Mouse (Mus musculus): ENCODE measurements at regions not wholly inside any gene's neighbourhood (a gene's known extent, or its start where the extent isn't known, plus 50 kb on each side); places are given as distances from the start of the nearest gene placed in this dataset.

GRCm38 (mm10) chr8:86318531-86318930 lies 262.0 kb downstream of the Abcc12 start:
- intact Hi-C loops (cut with DNase I): no loop called here
- DNase-seq (ENCODE audit: extremely low spot score in 1 of 2, low spot score in 2 of 2): no peak
- no peak overlapping the region for H3K27ac ChIP-seq

DNA sequence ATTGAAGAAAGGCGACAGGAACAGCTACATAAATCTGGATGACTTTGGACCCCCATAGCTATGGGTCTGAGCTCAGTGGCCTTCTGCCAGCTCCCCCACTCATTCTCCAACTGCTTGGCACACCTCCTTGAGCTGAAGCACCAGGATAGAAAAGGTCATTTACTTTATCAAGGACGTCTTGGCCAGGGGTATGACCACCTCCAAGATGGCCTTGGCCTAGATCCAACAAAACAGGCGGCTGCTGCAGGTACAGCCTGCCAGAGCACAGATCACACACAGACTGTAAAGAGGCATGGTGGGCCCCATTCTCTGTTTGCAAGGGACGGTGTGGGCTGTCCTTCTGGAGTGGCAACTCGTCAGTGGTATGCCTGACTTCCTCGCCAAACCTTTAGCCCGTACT lies 264.2 kb downstream of the Abcc12 start:
- no peak for DNase-seq (ENCODE audit: extremely low spot score in 1 of 2, low spot score in 2 of 2)
- Histone ChIP-seq H3K27ac (no peak overlapping the region), H3K4me3 (no peak overlapping the region)
- no peak for TF ChIP-seq CTCF (IDR thresholded peaks at IDR 0.05)
- intact Hi-C loops (cut with DNase I): no loop called here

More at GRCm38 (mm10) chr8:86318531-86318930, 262.0 kb downstream of the Abcc12 start:
- TF ChIP-seq CTCF (IDR thresholded peaks at IDR 0.05): no peak
- H3K4me3 ChIP-seq: no peak overlapping the region

DNA sequence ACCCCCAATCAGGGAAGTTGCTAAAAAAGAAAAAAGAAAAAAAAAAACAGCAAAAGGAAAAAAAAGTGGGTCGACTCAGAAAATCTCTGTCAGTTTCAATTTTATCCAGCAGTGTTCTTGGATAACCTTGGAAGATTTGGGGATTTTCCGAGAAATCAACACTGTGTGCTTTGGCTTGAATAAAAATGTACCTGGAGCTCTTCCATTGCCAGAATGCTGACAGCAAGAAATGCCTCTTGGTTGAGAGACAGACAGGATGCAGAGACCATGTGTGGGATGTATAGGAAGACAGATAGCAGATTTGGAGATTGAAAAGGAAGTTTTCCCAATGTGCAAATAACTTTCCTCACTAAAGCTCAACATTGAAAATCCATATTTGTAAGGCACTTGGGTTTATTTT lies 271.0 kb downstream of the Abcc12 start:
- TF ChIP-seq CTCF (IDR thresholded peaks at IDR 0.05): no peak
- no peak overlapping the region for H3K4me3 ChIP-seq
- DNase-seq (ENCODE audit: extremely low spot score in 1 of 2, low spot score in 2 of 2): no peak
- intact Hi-C loops (cut with DNase I): no loop called here
- no peak overlapping the region for H3K27ac ChIP-seq

- TF ChIP-seq CTCF (IDR thresholded peaks at IDR 0.05): no peak
Observed at GRCm38 (mm10) chr8:86307339-86307738, 273.1 kb downstream of the Abcc12 start.

DNA sequence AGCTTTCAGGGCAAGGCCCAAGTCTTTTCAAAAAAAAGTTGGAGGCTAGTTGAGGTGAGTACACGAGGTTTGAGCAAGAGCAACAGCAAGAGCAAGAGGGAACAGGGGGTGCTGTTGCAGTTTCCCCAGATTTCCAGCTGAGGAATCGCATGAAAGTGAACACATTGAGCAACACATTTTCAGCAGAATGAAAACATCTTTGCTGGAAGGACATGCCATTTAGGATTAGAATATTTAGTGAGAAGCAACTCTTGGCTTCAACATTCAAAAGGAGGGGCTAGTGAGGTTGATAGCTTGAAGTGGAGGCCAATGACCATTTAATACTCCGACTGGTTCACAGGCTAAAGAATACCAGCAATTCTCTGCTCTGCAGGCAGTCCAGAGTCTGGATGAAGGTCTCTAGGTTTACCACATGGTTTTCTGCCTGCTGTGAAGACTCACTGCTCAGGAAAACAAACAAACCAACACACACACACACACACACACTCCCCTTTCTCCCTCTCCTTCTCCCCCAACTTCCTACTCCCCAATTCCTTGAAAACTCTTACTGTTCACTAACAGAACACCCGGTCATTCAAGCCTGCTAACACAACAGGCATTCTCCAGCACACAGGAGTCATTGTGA lies 278.5 kb downstream of the Abcc12 start:
- intact Hi-C loops (cut with DNase I): no loop called here
- H3K27ac ChIP-seq: no peak overlapping the region
- H3K4me3 ChIP-seq: no peak overlapping the region
- DNase-seq (ENCODE audit: extremely low spot score in 1 of 2, low spot score in 2 of 2): no peak
- TF ChIP-seq CTCF (IDR thresholded peaks at IDR 0.05): no peak

More at GRCm38 (mm10) chr8:86307339-86307738, 273.1 kb downstream of the Abcc12 start:
- Histone ChIP-seq H3K27ac (no peak overlapping the region), H3K4me3 (no peak overlapping the region)
- intact Hi-C loops (cut with DNase I): no loop called here
- no peak for DNase-seq (ENCODE audit: extremely low spot score in 1 of 2, low spot score in 2 of 2)

DNA sequence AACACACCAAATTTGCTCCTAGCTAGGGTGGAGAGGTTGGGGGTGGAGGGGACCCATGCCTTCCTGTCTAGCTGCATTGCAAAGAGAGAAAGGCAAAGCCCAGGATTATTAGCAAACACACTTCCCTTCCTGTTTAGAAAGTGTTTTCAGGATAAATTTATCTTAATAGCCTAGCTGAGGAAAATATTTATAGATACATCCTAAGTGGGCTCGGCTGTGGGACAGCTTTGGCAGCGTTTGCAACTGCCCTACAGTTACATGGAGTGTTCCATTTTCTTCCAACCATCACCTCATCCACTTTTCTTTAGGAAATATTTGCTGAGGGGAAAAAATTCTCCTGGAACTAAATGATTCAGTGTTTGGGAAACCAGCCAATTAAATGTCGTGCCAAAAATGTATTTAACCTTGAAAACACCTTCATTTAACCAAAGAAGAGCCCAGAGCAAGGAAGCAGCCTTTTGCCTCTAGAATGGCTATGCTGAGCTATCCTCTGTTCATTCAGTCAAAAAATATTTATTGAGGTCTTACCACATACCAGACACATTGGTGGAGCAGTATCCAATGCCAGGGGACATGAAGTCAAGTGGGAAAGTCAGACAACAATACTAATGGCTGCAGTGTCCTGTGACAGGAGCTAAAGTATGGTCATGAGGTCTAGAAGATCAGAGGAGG lies 291.6 kb downstream of the Abcc12 start:
- intact Hi-C loops (cut with DNase I): no loop called here
- no peak for DNase-seq (ENCODE audit: extremely low spot score in 1 of 2, low spot score in 2 of 2)
- Histone ChIP-seq H3K27ac (no peak overlapping the region), H3K4me3 (no peak overlapping the region)
- no peak for TF ChIP-seq CTCF (IDR thresholded peaks at IDR 0.05)

DNA sequence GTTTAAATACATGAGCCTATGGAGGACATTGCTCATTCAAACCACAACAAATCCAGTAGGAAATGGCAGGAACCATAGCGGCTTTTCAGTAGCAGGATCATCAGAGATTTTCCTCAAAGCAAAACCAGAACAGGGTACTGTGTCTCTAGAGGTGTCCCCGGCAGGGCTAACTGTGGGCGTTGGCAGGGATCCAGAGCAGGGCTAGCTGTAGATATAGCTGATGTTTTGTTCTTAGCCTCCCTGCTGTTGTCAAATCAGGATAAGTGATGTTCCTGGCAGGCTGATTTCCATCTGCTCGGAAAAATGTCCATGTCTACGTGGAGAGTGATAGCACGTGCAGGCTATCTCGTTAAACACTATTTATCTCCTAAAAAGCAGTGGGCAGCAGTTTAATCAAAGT lies 297.6 kb downstream of the Abcc12 start:
- H3K27ac ChIP-seq: no peak overlapping the region
- no peak for TF ChIP-seq CTCF (IDR thresholded peaks at IDR 0.05)
- intact Hi-C loops (cut with DNase I): loop anchor here (5.0 kb wide), 2 partner anchors 104 to 194 kb away; no protein-coding TSS in a partner anchor
- no peak for DNase-seq (ENCODE audit: extremely low spot score in 1 of 2, low spot score in 2 of 2)
- no peak overlapping the region for H3K4me3 ChIP-seq

- peak; percentile 51 to 52 for DNase-seq (ENCODE audit: extremely low spot score in 1 of 2, low spot score in 2 of 2)
- Histone ChIP-seq H3K4me3 (no peak overlapping the region), H3K27ac (peak overlapping the region; percentile 75)
- no peak for TF ChIP-seq CTCF (IDR thresholded peaks at IDR 0.05)
- intact Hi-C loops (cut with DNase I): loop anchor here (2.0 to 5.0 kb wide), 3 partner anchors 49 to 197 kb away; no protein-coding TSS in a partner anchor
Observed at GRCm38 (mm10) chr8:86280093-86280721, 300.3 kb downstream of the Abcc12 start.

GRCm38 (mm10) chr8:86275699-86276098 lies 304.8 kb downstream of the Abcc12 start:
- no peak overlapping the region for H3K4me3 ChIP-seq
- DNase-seq (ENCODE audit: extremely low spot score in 1 of 2, low spot score in 2 of 2): peak in 1 of 2 experiments; percentile 37
- H3K27ac ChIP-seq: peak overlapping the region; percentile 40; the same call in 1 of the 2 replicates
- intact Hi-C loops (cut with DNase I): no loop called here
- no peak for TF ChIP-seq CTCF (IDR thresholded peaks at IDR 0.05)

DNA sequence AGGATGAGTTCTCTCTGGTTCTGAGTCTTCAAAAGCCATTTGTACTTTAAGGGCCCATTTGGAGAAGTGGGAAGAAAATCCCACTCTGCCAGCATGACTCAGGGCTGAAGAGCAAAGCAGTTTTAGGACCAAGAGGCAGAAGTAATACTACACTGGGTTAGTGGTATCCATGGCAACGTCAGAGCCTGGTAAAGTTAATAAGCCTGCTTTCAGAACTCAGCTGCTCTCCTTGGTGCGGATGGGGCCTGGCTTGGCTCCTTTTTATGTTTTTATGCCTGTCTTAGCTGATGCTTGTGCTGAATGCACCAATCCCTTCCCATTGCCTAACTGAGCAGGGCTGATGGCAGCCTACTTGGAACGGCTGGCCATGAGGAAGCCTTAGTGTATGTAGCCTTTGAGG lies 306.7 kb downstream of the Abcc12 start:
- peak overlapping the region; percentile 74 for H3K27ac ChIP-seq
- no peak overlapping the region for H3K4me3 ChIP-seq
- intact Hi-C loops (cut with DNase I): loop anchor here (5.0 kb wide), 2 partner anchors 72 to 198 kb away; no protein-coding TSS in a partner anchor
- no peak for TF ChIP-seq CTCF (IDR thresholded peaks at IDR 0.05)
- DNase-seq (ENCODE audit: extremely low spot score in 1 of 2, low spot score in 2 of 2): peak; percentile 35 to 45

DNA sequence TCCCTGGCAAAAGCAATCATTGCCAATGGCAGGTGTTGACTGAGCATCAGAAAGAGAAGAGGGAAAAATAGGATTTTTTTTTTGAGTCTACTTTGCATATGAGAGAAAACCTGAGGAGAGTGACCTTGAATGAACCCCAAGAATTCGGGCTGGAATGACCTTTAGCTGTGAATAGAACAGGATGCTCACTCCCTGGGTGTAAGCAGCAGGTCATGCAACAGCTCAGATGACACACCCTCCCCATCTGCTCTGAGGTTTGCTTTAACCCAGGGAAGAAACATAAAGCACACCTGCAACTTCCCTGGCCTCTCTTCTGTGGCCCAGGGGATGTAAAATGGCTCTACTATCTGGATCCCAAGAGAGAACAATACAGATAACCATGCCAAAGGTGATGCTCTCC lies 307.9 kb downstream of the Abcc12 start:
- DNase-seq (ENCODE audit: extremely low spot score in 1 of 2, low spot score in 2 of 2): no peak
- Histone ChIP-seq H3K27ac (peak overlapping the region; percentile 29; the same call in 1 of the 2 replicates), H3K4me3 (no peak overlapping the region)
- intact Hi-C loops (cut with DNase I): loop anchor here (5.0 kb wide), 2 partner anchors 70 to 200 kb away; no protein-coding TSS in a partner anchor
- no peak for TF ChIP-seq CTCF (IDR thresholded peaks at IDR 0.05)

- H3K27ac ChIP-seq: peak overlapping the region; percentile 42; the same call in 1 of the 2 replicates
- DNase-seq (ENCODE audit: extremely low spot score in 1 of 2, low spot score in 2 of 2): no peak
- no peak overlapping the region for H3K4me3 ChIP-seq
- no peak for TF ChIP-seq CTCF (IDR thresholded peaks at IDR 0.05)
- intact Hi-C loops (cut with DNase I): loop anchor here (5.0 kb wide), 2 partner anchors 69 to 201 kb away; no protein-coding TSS in a partner anchor
Observed at GRCm38 (mm10) chr8:86271477-86271876, 309.0 kb downstream of the Abcc12 start.

Measured in left cerebral cortex, adult 2 months (tissue).